Mouse (Mus musculus) embryo, embryonic 9.5 days (tissue): Measurements from ENCODE around the gene Scgb1a1.

Source experiments
- DNase-seq: peaks from one replicate; pipeline ENCODE4 v3.0.0-alpha.2; 2017; ENCODE audit errors: extremely low spot score

Gene Scgb1a1

DNA sequence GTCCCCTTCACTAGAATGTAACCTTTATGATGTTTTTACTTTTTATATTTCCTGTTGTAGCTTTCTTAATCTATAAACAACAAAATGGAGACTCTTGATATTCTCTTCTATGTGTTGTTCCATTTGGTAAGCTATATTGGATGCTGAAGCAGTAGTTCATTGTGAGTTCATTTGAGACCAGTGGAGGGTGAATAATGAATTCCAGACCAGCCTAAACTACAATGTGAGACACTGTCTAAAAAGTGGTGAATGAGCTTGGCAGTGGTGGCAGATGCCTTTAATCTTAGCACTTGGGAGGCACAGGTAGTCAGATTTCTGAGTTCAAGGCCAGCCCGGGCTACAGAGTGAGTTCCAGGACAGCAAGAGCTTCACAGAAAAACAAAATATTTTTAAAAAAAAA, 44.6 kb downstream of the Scgb1a1 start:
- no peak for DNase-seq

DNA sequence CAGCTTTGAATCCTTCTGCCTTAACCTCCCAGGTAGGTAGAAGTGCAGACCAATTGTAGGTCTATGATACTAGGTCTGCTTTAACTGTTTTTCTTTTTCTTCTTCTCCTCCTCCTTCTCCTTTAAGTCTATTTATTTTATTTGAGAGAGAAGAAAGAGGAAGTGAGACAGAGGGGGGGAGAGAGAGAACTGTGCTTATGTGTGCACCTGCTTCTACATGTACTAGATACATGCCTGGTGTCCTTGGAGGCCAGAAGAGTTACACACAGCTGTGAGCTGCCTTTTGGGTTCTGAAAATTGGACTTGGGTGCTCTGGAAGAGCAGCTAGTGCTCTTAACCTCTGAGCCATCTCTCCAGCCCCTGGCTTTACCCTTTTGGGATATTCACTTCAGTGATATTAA, 46.7 kb downstream of the Scgb1a1 start:
- no peak for DNase-seq

DNA sequence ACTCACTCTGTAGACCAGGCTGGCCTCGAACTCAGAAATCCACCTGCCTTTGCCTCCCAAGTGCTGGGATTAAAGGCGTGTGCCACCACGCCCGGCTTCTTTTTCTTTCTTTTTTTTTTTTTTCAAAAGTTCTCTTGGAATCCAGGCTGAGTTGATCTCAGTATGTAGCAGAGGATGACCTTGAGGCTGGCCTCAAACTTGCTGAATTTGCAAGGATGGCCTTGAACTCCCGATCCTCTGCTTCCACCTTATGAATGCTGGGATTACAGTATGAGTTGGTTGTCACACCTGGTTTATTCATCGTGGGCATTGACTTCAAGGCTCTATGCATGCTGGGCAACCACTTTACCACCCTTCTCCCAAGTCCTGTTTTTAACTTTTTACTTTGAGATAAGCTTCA, 47.1 kb downstream of the Scgb1a1 start:
- DNase-seq, result no peak

- no peak for DNase-seq
These were observed 47.8 kb downstream of the Scgb1a1 start for GRCm38 (mm10) chr19:9039928-9040327.

DNA sequence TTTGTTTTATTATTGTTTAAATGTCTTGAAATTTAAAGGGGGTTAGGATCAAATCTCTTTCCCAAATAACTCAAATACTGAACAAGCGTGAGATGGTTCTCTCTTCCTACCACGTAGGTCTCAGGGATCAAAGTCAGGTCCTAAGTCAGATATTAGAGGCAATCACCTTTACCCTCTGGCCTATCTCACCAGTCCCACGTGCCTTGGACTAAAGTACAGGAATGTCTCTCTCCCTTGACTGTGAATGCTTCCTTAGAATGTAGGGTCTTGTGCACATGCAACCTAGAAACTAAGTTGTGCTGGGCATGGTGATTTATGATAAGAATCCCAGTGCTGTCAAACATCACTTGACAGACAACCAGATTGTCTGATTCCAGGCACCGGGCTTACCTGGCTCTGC, 48.5 kb downstream of the Scgb1a1 start:
- no peak for DNase-seq

GRCm38 (mm10) chr19:9038136-9038535, 49.6 kb downstream of the Scgb1a1 start:
- no peak for DNase-seq

GRCm38 (mm10) chr19:9035101-9035500, 52.7 kb downstream of the Scgb1a1 start:
- DNase-seq, result no peak

DNA sequence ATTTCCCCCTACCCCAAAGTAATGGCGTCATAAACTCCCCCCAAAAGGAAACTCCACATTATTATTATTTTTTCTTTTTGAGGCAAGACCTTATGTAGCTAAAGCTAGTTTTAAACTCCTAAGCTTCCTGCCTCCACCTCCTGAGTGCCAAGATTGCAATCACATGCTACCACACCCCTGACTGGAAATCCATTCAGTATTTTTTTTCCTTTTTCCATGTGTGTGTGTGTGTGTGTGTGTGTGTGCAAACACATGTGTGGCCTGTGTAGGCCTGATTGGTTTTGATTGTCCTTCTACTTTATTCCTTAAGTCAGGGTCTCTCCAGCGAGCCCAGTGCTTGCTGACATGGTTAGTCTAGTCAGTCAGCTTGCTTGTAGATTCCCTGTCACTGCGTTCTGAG, 53.3 kb downstream of the Scgb1a1 start:
- no peak for DNase-seq
